Mouse (Mus musculus): ENCODE data around the gene Olfr985.

DNA sequence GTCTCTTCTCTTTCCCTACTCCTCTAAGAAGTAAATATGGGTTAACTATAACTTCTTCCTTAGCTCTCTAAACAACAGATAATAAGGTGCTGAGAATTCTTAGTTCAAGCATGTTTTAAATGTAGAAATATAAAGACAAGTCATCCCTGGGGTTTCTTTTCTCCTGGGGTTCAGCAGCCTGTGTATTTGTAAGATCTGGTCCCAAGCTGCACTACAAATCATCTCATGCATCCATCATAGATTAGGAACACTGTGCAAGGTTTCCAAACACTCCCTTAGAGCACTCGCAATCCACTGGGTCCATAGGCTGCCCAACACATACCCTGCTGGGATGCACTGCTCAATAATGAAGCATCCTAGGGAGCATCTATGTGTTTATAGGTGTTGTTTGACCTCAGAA, at the start of gene Olfr985:
- TF ChIP-seq CTCF (IDR thresholded peaks at IDR 0.05; ENCODE audit: borderline replicate concordance, extremely low read depth, insufficient read depth, insufficient read length) = no peak
- no peak for TF ChIP-seq POLR2A (IDR thresholded peaks at IDR 0.05; ENCODE audit: borderline replicate concordance, extremely low read depth, insufficient read depth, insufficient read length, poor library complexity, severe bottlenecking)
